Mouse (Mus musculus): ENCODE results near the gene Zbed4. TPM values are rescaled to one million over a fixed set of nuclear protein-coding genes. Genes with fewer than 3 reads are reported as not detected.
A peak's percentile ranks its signal among the peaks of the same experiment; 100 is the strongest.
"Not testable (repeated sequence)": the region's sequence is repeated elsewhere in the genome, so short reads cannot be mapped to it uniquely, and the experiment has no call there.

Gene Zbed4
- polyA plus RNA-seq, 1 experiment, result 36.6 TPM

- WGBS, result 98% methylated on average over 18 of the region's 18 CpGs
- peak overlapping the region; percentile 94 for H3K27ac ChIP-seq (ENCODE audit: control insufficient read depth, insufficient read depth, low read length)
- TF ChIP-seq POLR2A (IDR thresholded peaks at IDR 0.05; ENCODE audit: control insufficient read depth, extremely low read depth, insufficient read depth, low read length, poor library complexity) (no peak), CTCF (IDR thresholded peaks at IDR 0.05; ENCODE audit: borderline replicate concordance, control insufficient read depth, extremely low read depth, insufficient read depth, low read length, poor library complexity) (no peak)
- peaks cover 16% of the 10 kb centered on the region for H3K4me1 ChIP-seq (replicated peaks; ENCODE audit: control insufficient read depth, insufficient read depth, low read length)
- H3K36me3 ChIP-seq (ENCODE audit: control insufficient read depth, insufficient read depth, low read length), result peaks cover 26% of the 10 kb centered on the region
- no peak for DNase-seq
- H3K4me3 ChIP-seq (ENCODE audit: control insufficient read depth, insufficient read depth, low read length), result no peak overlapping the region
- H3K27me3 ChIP-seq (ENCODE audit: control insufficient read depth, insufficient read depth, low read length), result no peaks in the 10 kb centered on the region
Measured at GRCm38 (mm10) chr15:88755761-88756160, 4.3 kb downstream of the Zbed4 start.

GRCm38 (mm10) chr15:88758061-88758460, 6.6 kb downstream of the Zbed4 start:
- 88% methylated on average over 3 of the region's 3 CpGs for WGBS
- no peak overlapping the region for H3K4me3 ChIP-seq (ENCODE audit: control insufficient read depth, insufficient read depth, low read length)
- peaks cover 38% of the 10 kb centered on the region for H3K36me3 ChIP-seq (ENCODE audit: control insufficient read depth, insufficient read depth, low read length)
- H3K27me3 ChIP-seq (ENCODE audit: control insufficient read depth, insufficient read depth, low read length), result no peaks in the 10 kb centered on the region
- no peak for TF ChIP-seq POLR2A (IDR thresholded peaks at IDR 0.05; ENCODE audit: control insufficient read depth, extremely low read depth, insufficient read depth, low read length, poor library complexity)
- TF ChIP-seq CTCF (IDR thresholded peaks at IDR 0.05; ENCODE audit: borderline replicate concordance, control insufficient read depth, extremely low read depth, insufficient read depth, low read length, poor library complexity), result no peak
- no peak overlapping the region for H3K27ac ChIP-seq (ENCODE audit: control insufficient read depth, insufficient read depth, low read length)
- no peak for DNase-seq
- H3K4me1 ChIP-seq (replicated peaks; ENCODE audit: control insufficient read depth, insufficient read depth, low read length), result peaks cover 14% of the 10 kb centered on the region

- Histone ChIP-seq H3K4me3 (ENCODE audit: control insufficient read depth, insufficient read depth, low read length) (no peak overlapping the region), H3K27me3 (ENCODE audit: control insufficient read depth, insufficient read depth, low read length) (no peaks in the 10 kb centered on the region), H3K4me1 (replicated peaks; ENCODE audit: control insufficient read depth, insufficient read depth, low read length) (0 out of 2 replicates have a peak, but pooled peaks cover 2% of the 10 kb centered on the region), H3K27ac (ENCODE audit: control insufficient read depth, insufficient read depth, low read length) (no peak overlapping the region), H3K36me3 (ENCODE audit: control insufficient read depth, insufficient read depth, low read length) (peaks cover 38% of the 10 kb centered on the region)
- no peak for TF ChIP-seq CTCF (IDR thresholded peaks at IDR 0.05; ENCODE audit: borderline replicate concordance, control insufficient read depth, extremely low read depth, insufficient read depth, low read length, poor library complexity)
- TF ChIP-seq POLR2A (IDR thresholded peaks at IDR 0.05; ENCODE audit: control insufficient read depth, extremely low read depth, insufficient read depth, low read length, poor library complexity), result no peak
- DNase-seq, result no peak
- WGBS, result 98% methylated on average over 4 of the region's 4 CpGs
Measured at GRCm38 (mm10) chr15:88761551-88761950, 10.1 kb downstream of the Zbed4 start.

GRCm38 (mm10) chr15:88766139-88766538, 14.7 kb downstream of the Zbed4 start:
- not testable (repeated sequence) for DNase-seq; H3K27me3 ChIP-seq (ENCODE audit: control insufficient read depth, insufficient read depth, low read length); H3K27ac ChIP-seq (ENCODE audit: control insufficient read depth, insufficient read depth, low read length); H3K4me1 ChIP-seq (replicated peaks; ENCODE audit: control insufficient read depth, insufficient read depth, low read length); H3K4me3 ChIP-seq (ENCODE audit: control insufficient read depth, insufficient read depth, low read length)
- H3K36me3 ChIP-seq (ENCODE audit: control insufficient read depth, insufficient read depth, low read length), result peaks cover 20% of the 10 kb centered on the region
- 97% methylated on average over 2 of the region's 2 CpGs for WGBS

DNA sequence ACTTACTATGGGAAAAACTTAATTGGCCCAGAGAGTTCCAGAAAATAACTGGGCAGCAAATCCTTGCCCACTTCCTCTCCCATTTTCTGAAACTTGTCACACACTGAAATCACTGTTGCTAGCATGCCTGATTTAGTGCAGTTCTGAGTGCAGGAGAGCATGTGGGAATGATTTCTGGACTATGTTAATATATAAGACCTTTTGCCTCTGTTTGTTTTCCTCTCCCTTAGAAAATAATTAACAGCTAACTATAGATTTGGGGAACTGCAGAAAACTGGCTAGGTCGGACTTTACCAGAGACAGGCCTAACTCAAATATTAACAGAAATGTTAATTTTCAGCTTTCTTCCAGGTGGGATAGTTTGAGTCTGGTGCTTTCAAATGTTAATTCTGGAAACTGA, 17.1 kb downstream of the Zbed4 start:
- H3K27me3 ChIP-seq (ENCODE audit: control insufficient read depth, insufficient read depth, low read length), result no peaks in the 10 kb centered on the region
- H3K27ac ChIP-seq (ENCODE audit: control insufficient read depth, insufficient read depth, low read length), result no peak overlapping the region
- H3K4me1 ChIP-seq (replicated peaks; ENCODE audit: control insufficient read depth, insufficient read depth, low read length), result no peaks in the 10 kb centered on the region
- 96% methylated on average over 1 of the region's 1 CpGs for WGBS
- H3K4me3 ChIP-seq (ENCODE audit: control insufficient read depth, insufficient read depth, low read length), result no peak overlapping the region
- DNase-seq, result no peak
- TF ChIP-seq POLR2A (IDR thresholded peaks at IDR 0.05; ENCODE audit: control insufficient read depth, extremely low read depth, insufficient read depth, low read length, poor library complexity) (no peak), CTCF (IDR thresholded peaks at IDR 0.05; ENCODE audit: borderline replicate concordance, control insufficient read depth, extremely low read depth, insufficient read depth, low read length, poor library complexity) (no peak)
- H3K36me3 ChIP-seq (ENCODE audit: control insufficient read depth, insufficient read depth, low read length), result peaks cover 14% of the 10 kb centered on the region

- H3K36me3 ChIP-seq (ENCODE audit: control insufficient read depth, insufficient read depth, low read length), result peaks cover 26% of the 10 kb centered on the region
- H3K4me3 ChIP-seq (ENCODE audit: control insufficient read depth, insufficient read depth, low read length); DNase-seq; H3K4me1 ChIP-seq (replicated peaks; ENCODE audit: control insufficient read depth, insufficient read depth, low read length); H3K27me3 ChIP-seq (ENCODE audit: control insufficient read depth, insufficient read depth, low read length); H3K27ac ChIP-seq (ENCODE audit: control insufficient read depth, insufficient read depth, low read length): not testable (repeated sequence)
- 96% methylated on average over 5 of the region's 5 CpGs for WGBS
Measured at GRCm38 (mm10) chr15:88774630-88775029, 23.2 kb downstream of the Zbed4 start.

DNA sequence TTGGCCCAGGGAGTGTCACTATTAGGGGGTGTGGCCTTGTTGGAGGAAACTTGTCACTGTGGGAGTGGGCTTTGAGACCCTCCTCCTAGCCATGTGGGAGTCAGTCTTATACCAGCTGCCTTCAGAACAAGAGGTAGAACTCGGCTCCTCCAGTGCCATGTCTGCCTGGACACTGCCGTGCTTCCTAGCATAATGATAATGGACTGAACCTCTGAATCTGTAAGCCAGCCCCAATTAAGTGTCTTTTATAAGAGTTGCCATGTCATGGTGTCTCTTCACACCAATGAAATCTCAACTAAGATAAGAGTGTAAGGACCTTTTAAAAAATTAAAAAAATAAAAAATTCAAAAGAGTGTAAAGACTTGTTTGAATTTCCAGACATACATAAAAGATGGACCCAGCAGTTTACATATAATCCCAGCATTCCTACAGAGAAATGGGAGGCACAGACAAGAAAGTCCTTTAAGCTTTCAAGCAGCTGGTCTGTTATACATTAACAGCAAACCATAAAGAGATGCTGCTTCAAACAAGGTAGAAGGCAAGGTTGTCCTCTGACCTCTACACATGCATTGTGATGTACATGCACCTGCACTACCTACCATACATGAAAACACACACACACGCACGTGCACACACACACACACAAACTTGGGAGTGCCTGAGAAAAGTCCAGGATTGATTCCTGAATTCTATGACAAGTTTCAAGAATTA, 40.8 kb downstream of the Zbed4 start:
- no peaks in the 10 kb centered on the region for H3K36me3 ChIP-seq (ENCODE audit: control insufficient read depth, insufficient read depth, low read length)
- no peak overlapping the region for H3K27ac ChIP-seq (ENCODE audit: control insufficient read depth, insufficient read depth, low read length)
- DNase-seq, result no peak
- H3K4me1 ChIP-seq (replicated peaks; ENCODE audit: control insufficient read depth, insufficient read depth, low read length), result no peaks in the 10 kb centered on the region
- TF ChIP-seq POLR2A (IDR thresholded peaks at IDR 0.05; ENCODE audit: control insufficient read depth, extremely low read depth, insufficient read depth, low read length, poor library complexity) (no peak), CTCF (IDR thresholded peaks at IDR 0.05; ENCODE audit: borderline replicate concordance, control insufficient read depth, extremely low read depth, insufficient read depth, low read length, poor library complexity) (no peak)
- WGBS, result 94% methylated on average over 4 of the region's 4 CpGs
- H3K27me3 ChIP-seq (ENCODE audit: control insufficient read depth, insufficient read depth, low read length), result no peaks in the 10 kb centered on the region
- H3K4me3 ChIP-seq (ENCODE audit: control insufficient read depth, insufficient read depth, low read length), result no peak overlapping the region

GRCm38 (mm10) chr15:88794729-88795128, 43.3 kb downstream of the Zbed4 start:
- not testable (repeated sequence) for H3K4me1 ChIP-seq (replicated peaks; ENCODE audit: control insufficient read depth, insufficient read depth, low read length); H3K27me3 ChIP-seq (ENCODE audit: control insufficient read depth, insufficient read depth, low read length); H3K36me3 ChIP-seq (ENCODE audit: control insufficient read depth, insufficient read depth, low read length); H3K27ac ChIP-seq (ENCODE audit: control insufficient read depth, insufficient read depth, low read length); DNase-seq; H3K4me3 ChIP-seq (ENCODE audit: control insufficient read depth, insufficient read depth, low read length)
- 97% methylated on average over 5 of the region's 5 CpGs for WGBS
